Mouse (Mus musculus) small intestine, adult 2 months (tissue): Measurements from ENCODE around the gene Pou2f3. TPM values are rescaled to one million over a fixed set of nuclear protein-coding genes. Genes with fewer than 3 reads are reported as not detected.

Source experiments
- H3K27ac ChIP-seq: fragments of 200-500 bp; 2 replicates; pipeline ENCODE4 v1.5.1; 2012; ENCODE audit warnings: low read depth, low read length, control low read depth, inconsistent platforms; ENCODE audit not compliant: insufficient read depth
- H3K27me3 ChIP-seq: fragments of 200-500 bp; 2 replicates; pipeline ENCODE4 v1.6.1; 2012; ENCODE audit warnings: mild to moderate bottlenecking, moderate library complexity, low read length, inconsistent platforms; ENCODE audit not compliant: control insufficient read depth, insufficient read depth
- H3K36me3 ChIP-seq: fragments of 200-500 bp; 2 replicates; pipeline ENCODE4 v1.6.1; 2012; ENCODE audit warnings: mild to moderate bottlenecking, low read length, control low read depth, inconsistent platforms; ENCODE audit not compliant: control insufficient read depth, insufficient read depth
- H3K4me1 ChIP-seq: fragments of 200-500 bp; 2 replicates; pipeline ENCODE4 v1.6.1; 2012; ENCODE audit warnings: low read length, inconsistent platforms, mixed read lengths; ENCODE audit not compliant: control insufficient read depth, insufficient read depth, insufficient read length
- H3K4me3 ChIP-seq: fragments of 200-500 bp; 2 replicates; pipeline ENCODE4 v1.5.1; 2012; ENCODE audit warnings: low read depth, mild to moderate bottlenecking, control low read depth, inconsistent platforms, low read length, moderate library complexity
- CTCF ChIP-seq: fragments of 200-500 bp; IDR thresholded peaks from 2 replicates; pipeline ENCODE4 v1.5.1; 2012; ENCODE audit warnings: low read depth, mild to moderate bottlenecking, control low read depth, inconsistent platforms, low read length, moderate library complexity, mixed read lengths; ENCODE audit not compliant: insufficient replicate concordance, insufficient read length; ENCODE audit errors: extremely low read depth
- POLR2A ChIP-seq: fragments of 200-500 bp; IDR thresholded peaks from 2 replicates; pipeline ENCODE4 v1.6.1; 2012; ENCODE audit warnings: low read depth, mild to moderate bottlenecking, control low read depth, inconsistent platforms, low read length, moderate library complexity
- WGBS: fragments of 180-500 bp; shearing (Covaris S2); methylation state at CpG from one replicate; pipeline ENCODE4 v1.1.7; 2018; 5-methylcytosine and 5-hydroxymethylcytosine counted together
- polyA plus RNA-seq: library from polyadenylated mRNA; depleted of rRNA; stranded (reverse); fragments of >200 nt; gene quantifications from 2 replicates; pipeline ENCODE4 v1.2.3, GENCODE M21; 2012; rRNA removed

Gene Pou2f3
- polyA plus RNA-seq: 0.55 and 1.2 TPM in 2 replicates

DNA sequence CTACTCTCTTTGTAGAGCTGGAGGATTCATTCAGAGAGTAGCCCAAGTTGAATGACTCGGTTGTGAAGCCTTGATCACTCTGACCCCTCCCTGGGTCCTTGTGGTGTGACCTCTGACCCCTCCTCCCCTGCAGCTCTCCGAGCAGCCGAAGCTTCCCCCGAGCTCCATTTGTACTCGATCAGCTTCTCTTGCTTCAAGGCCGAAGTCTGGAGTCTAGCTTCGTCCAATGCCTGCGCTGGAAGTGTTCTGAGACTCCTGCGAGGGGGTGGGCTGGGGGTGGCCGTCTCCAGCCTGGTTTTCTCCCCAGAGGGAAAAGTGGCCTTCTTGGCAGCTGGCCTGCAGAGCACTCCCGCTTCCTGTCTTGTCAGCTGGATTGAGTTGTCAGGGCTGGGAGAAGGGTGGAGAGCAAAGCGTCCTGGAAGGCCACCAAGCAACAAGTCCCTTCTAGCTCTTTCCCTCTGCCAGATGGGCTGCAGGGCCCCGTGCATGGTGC lies at the start of gene Pou2f3:
TSS of gene Pou2f3 (minus strand) at position 180 of the 493 bp plus-strand sequence.
- Histone ChIP-seq H3K4me3 (peak within 1 kb of the TSS; percentile 20; the same call in 1 of the 2 replicates), H3K27me3 (peaks cover 11% of the 10 kb centered on the region), H3K27ac (no peak within 1 kb of the TSS), H3K36me3 (no peaks in the 10 kb centered on the region), H3K4me1 (peaks cover 8% of the 10 kb centered on the region)
- TF ChIP-seq CTCF (no peak), POLR2A (no peak)
- 8% methylated on average over 13 of the region's 13 CpGs for whole genome bisulfite sequencing

DNA sequence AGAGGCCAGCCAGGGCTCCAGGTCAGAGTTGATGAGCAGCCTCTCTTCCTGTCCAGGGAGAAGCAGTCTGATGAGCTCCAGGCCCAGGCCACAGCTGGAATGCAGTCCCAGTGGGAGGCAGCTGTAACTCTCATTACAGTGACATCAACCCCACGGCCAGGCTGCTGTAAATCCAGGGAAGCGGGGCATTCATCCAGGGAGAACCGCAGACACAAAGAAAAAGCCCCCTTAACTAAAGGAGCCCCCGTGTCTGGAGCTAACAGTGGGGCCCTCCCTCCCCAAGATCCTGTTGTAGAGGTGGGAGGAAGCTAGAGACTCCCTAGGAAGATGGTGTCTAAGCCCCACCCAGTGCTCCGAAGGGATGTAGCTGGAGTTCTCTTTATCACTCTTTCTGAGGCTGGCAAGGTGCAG lies 43.1 kb upstream of the Pou2f3 start:
- H3K27me3 ChIP-seq: no peaks in the 10 kb centered on the region
- no peak overlapping the region for H3K4me3 ChIP-seq
- 68% methylated on average over 5 of the region's 5 CpGs for WGBS
- peaks cover 18% of the 10 kb centered on the region for H3K4me1 ChIP-seq
- H3K36me3 ChIP-seq: no peaks in the 10 kb centered on the region
- H3K27ac ChIP-seq: no peak overlapping the region; the same call in 1 of the 2 replicates
- TF ChIP-seq POLR2A: no peak
- no peak for TF ChIP-seq CTCF

DNA sequence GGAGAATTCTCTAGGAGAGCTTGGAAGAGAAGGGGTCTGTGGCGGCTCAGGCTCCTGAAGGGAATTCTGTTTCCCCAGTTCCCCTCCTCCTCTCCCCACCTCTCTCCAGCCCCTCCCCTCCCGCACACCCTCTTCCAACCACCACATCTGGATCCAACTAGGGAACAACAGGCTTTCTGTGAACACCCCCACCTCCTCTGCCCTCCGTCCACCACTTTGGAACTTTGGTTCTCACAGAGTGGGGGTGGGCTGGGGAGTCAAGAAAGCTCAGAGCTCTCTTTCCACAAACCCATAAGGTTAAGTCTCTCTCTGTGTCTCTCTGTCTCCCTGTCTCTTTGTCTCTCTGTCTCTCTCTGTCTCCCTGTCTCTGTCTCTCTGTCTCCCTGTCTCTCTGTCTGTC lies 42.6 kb upstream of the Pou2f3 start:
- TF ChIP-seq POLR2A (no peak), CTCF (no peak)
- 86% methylated on average over 3 of the region's 3 CpGs for WGBS

DNA sequence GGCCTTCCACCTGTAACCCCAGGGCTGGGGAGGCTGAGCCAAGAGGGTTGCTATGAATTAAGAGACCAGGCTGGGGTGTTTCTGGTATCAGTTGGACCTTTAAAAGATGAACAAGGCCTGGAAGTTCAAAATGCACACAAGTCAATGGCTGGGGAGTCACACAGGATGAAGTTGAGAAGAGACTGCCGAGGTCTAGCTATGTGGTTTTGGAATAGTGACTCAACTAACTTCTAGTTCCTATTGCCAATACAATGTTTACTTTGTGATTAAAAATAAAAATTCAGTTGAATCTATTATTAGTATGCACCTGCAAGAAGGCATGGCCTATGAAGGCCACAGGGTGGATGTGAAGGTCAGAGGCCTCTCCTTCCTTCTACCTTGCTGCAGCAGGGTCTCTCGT lies 41.6 kb upstream of the Pou2f3 start:
- no peaks in the 10 kb centered on the region for H3K36me3 ChIP-seq
- H3K4me3 ChIP-seq: no peak overlapping the region
- H3K27ac ChIP-seq: no peak overlapping the region
- H3K4me1 ChIP-seq: peaks cover 19% of the 10 kb centered on the region
- WGBS: 50% methylated on average over 2 of the region's 2 CpGs
- H3K27me3 ChIP-seq: no peaks in the 10 kb centered on the region
- no peak for TF ChIP-seq CTCF
- no peak for TF ChIP-seq POLR2A

More for the DNA sequence above, 42.6 kb upstream of the Pou2f3 start:
- peaks cover 22% of the 10 kb centered on the region for H3K4me1 ChIP-seq
- no peaks in the 10 kb centered on the region for H3K36me3 ChIP-seq
- no peaks in the 10 kb centered on the region for H3K27me3 ChIP-seq
- H3K4me3 ChIP-seq: no peak overlapping the region
- H3K27ac ChIP-seq: peak overlapping the region; percentile 31; the same call in 1 of the 2 replicates

DNA sequence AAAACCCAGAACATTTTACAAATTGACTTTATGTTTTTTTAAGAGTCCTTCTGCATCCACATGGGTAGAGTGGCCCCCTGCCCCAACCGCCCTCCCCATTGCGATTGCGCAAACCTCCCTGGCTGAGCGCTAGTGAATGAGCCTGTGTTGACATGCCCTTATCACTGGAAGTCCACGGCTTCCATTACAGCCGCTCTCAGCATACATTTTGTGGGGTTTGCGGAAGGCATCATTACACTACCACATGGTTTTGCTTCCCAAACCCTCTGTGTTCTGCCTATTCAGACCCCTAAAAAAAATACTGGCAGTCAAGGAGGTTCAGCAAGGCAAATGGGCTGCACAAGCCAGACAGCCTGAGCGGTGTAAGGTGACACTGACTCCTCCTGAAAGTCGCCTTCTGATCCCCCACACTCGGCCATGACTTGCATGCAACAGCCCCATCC lies 36.6 kb upstream of the Pou2f3 start:
- no peaks in the 10 kb centered on the region for H3K36me3 ChIP-seq
- no peak for TF ChIP-seq POLR2A
- TF ChIP-seq CTCF: no peak
- no peak overlapping the region for H3K4me3 ChIP-seq
- H3K4me1 ChIP-seq: peaks cover 17% of the 10 kb centered on the region
- no peaks in the 10 kb centered on the region for H3K27me3 ChIP-seq
- H3K27ac ChIP-seq: no peak overlapping the region
- 29% methylated on average over 10 of the region's 10 CpGs for WGBS

DNA sequence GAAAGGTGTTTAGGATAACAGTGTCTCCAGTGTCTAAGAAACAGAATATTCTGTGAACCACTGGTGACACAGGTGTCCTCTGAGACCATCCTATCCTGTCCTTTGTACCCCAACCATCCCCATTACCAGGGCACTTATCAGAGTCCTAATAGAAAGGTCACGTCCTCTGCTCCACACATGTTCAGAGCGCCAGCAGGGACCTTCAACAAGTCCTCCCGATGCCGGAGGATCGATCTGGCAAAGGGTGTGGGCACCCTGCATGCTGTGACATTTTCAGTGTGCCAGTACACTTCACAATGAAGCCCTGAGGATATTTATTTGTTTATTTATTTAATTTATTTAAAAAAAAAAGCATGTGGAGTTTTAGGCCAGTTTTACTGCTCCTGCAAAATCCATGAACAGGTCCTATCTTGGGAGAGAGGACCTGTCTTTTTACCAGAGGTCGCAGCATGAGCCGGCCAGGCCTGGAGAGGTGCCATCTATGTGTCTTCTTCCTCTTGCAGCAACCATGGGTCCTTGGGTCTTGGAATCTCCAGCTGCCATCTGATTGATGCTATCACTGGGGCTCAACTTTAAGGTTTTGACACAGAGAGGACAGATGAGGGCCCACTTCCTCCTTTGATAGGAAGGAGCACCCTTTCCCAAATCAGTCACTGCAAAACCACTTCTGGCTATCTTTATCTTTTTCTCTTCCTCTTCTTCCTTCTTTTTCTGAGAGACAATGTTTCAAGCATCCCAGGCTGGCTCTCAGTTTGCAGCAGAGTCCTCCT lies 35.8 kb upstream of the Pou2f3 start:
- H3K27me3 ChIP-seq: no peaks in the 10 kb centered on the region
- H3K36me3 ChIP-seq: no peaks in the 10 kb centered on the region
- H3K4me1 ChIP-seq: peaks cover 9% of the 10 kb centered on the region; the same call in 1 of the 2 replicates
- no peak for TF ChIP-seq CTCF
- no peak for TF ChIP-seq POLR2A
- no peak overlapping the region for H3K27ac ChIP-seq
- no peak overlapping the region for H3K4me3 ChIP-seq
- WGBS: 76% methylated on average over 7 of the region's 7 CpGs

DNA sequence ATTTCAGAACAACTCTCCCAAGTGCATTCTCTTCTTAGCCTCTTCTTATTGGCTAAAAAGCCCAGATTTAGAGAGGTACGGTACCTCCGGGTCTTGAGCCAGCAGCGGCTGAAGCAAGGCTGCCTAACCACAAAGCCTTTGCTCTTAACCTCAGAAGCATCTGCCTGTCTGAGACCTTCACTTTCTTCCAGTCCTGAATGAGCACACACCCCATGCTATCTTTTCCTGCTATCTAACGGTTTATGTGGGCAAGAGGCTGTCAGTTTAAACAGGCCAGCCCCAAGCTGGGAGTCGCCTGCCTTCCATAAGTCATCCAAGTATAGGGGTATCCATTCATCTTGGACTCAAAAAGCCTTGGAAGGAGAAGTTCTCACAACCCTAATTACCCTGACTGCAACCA lies 32.3 kb upstream of the Pou2f3 start:
- Histone ChIP-seq H3K4me3 (no peak overlapping the region), H3K4me1 (peaks cover 7% of the 10 kb centered on the region; the same call in 1 of the 2 replicates), H3K36me3 (no peaks in the 10 kb centered on the region), H3K27ac (no peak overlapping the region), H3K27me3 (no peaks in the 10 kb centered on the region)
- 64% methylated on average over 5 of the region's 5 CpGs for WGBS
- TF ChIP-seq CTCF (no peak), POLR2A (no peak)
